Mouse (Mus musculus): ENCODE measurements around the gene Lrig2. TPM values are rescaled to one million over a fixed set of nuclear protein-coding genes. Genes with fewer than 3 reads are reported as not detected.

The Lrig2 gene
- total RNA-seq, 1 experiment = 21.7 TPM

- no peak for TF ChIP-seq ZNF384 (IDR thresholded peaks at IDR 0.05; ENCODE audit: low read depth, low read length)
- TF ChIP-seq ZC3H11A (IDR thresholded peaks at IDR 0.05; ENCODE audit: borderline replicate concordance, low read depth, low read length) = no peak
- no peak for TF ChIP-seq CHD2 (IDR thresholded peaks at IDR 0.05; ENCODE audit: low read depth, low read length)
- no peak for TF ChIP-seq HCFC1 (IDR thresholded peaks at IDR 0.05; ENCODE audit: borderline replicate concordance, insufficient read depth, low read length)
- no peak for TF ChIP-seq MAFK (IDR thresholded peaks at IDR 0.05; ENCODE audit: insufficient read depth, low read depth, low read length)
- Histone ChIP-seq H3K27ac (ENCODE audit: insufficient read depth, low read depth, low read length, poor library complexity, severe bottlenecking) (peak overlapping the region; percentile 10; the same call in 1 of the 2 replicates), H3K36me3 (ENCODE audit: control insufficient read depth, insufficient read depth, low read length, poor library complexity, severe bottlenecking) (no peaks in the 10 kb centered on the region), H3K4me3 (ENCODE audit: insufficient read depth in 1 of 2, low read depth in 1 of 2, low read length in 2 of 2, poor library complexity in 1 of 2, severe bottlenecking in 1 of 2) (no peak overlapping the region), H3K9ac (ENCODE audit: insufficient read depth, low read depth, low read length, poor library complexity, severe bottlenecking) (no peak overlapping the region), H3K4me1 (ENCODE audit: control insufficient read depth in 2 of 2, insufficient read depth in 2 of 2, low read length in 2 of 2, poor library complexity in 1 of 2) (no peaks in the 10 kb centered on the region), H3K9me3 (ENCODE audit: control insufficient read depth, insufficient read depth, low read depth, low read length) (no peaks in the 10 kb centered on the region)
- DNase-seq (ENCODE audit: low read depth, low spot score) = no peak
- in situ Hi-C loops (cut with MboI; ENCODE audit: low sequenced_read_pairs in 2 of 2, unreplicated experiment in 2 of 2) = loop anchor here (10.0 to 25.0 kb wide), 2 partner anchors 166 to 169 kb away; no protein-coding TSS in a partner anchor
Observed at GRCm38 (mm10) chr3:104518411-104518810, 6.7 kb upstream of the Lrig2 start.

GRCm38 (mm10) chr3:104517161-104517560 lies 5.4 kb upstream of the Lrig2 start:
- in situ Hi-C loops (cut with MboI; ENCODE audit: low sequenced_read_pairs in 2 of 2, unreplicated experiment in 2 of 2) = loop anchor here (10.0 to 25.0 kb wide), 2 partner anchors 168 to 170 kb away; no protein-coding TSS in a partner anchor
- H3K4me3 ChIP-seq (ENCODE audit: insufficient read depth in 1 of 2, low read depth in 1 of 2, low read length in 2 of 2, poor library complexity in 1 of 2, severe bottlenecking in 1 of 2) = no peak overlapping the region
- H3K9ac ChIP-seq (ENCODE audit: insufficient read depth, low read depth, low read length, poor library complexity, severe bottlenecking) = no peak overlapping the region
- H3K36me3 ChIP-seq (ENCODE audit: control insufficient read depth, insufficient read depth, low read length, poor library complexity, severe bottlenecking) = no peaks in the 10 kb centered on the region
- no peak for DNase-seq (ENCODE audit: low read depth, low spot score)
- TF ChIP-seq HCFC1 (IDR thresholded peaks at IDR 0.05; ENCODE audit: borderline replicate concordance, insufficient read depth, low read length) (no peak), ZC3H11A (IDR thresholded peaks at IDR 0.05; ENCODE audit: borderline replicate concordance, low read depth, low read length) (peak; percentile 46; the same call in 1 of the 2 replicates), ZNF384 (IDR thresholded peaks at IDR 0.05; ENCODE audit: low read depth, low read length) (peak; percentile 49; the same call in 1 of the 2 replicates)
- no peak overlapping the region for H3K27ac ChIP-seq (ENCODE audit: insufficient read depth, low read depth, low read length, poor library complexity, severe bottlenecking)
- no peaks in the 10 kb centered on the region for H3K9me3 ChIP-seq (ENCODE audit: control insufficient read depth, insufficient read depth, low read depth, low read length)
- H3K4me1 ChIP-seq (ENCODE audit: control insufficient read depth in 2 of 2, insufficient read depth in 2 of 2, low read length in 2 of 2, poor library complexity in 1 of 2) = no peaks in the 10 kb centered on the region

DNA sequence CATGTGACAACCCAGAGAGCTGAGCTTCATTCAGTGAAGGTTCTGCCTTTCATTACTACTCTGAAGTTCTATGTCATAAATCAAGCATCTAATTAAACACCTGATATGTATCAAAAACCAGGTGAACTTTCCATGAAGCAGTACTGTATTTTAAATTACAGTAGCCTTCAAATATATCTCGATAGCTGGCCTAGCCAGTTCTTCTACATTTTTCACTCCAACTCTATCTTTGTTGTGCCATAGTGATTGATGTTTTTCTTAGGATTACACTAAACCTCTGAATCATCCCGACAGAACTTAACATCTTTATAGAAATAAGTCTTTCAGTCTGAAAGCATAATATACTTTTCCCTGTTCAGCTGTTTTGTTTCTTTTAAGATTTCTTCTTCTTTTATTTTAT lies 2.8 kb upstream of the Lrig2 start:
- no peak for DNase-seq (ENCODE audit: low read depth, low spot score)
- Histone ChIP-seq H3K9me3 (ENCODE audit: control insufficient read depth, insufficient read depth, low read depth, low read length) (no peaks in the 10 kb centered on the region), H3K9ac (ENCODE audit: insufficient read depth, low read depth, low read length, poor library complexity, severe bottlenecking) (no peak overlapping the region), H3K36me3 (ENCODE audit: control insufficient read depth, insufficient read depth, low read length, poor library complexity, severe bottlenecking) (no peaks in the 10 kb centered on the region), H3K27ac (ENCODE audit: insufficient read depth, low read depth, low read length, poor library complexity, severe bottlenecking) (no peak overlapping the region), H3K4me3 (ENCODE audit: insufficient read depth in 1 of 2, low read depth in 1 of 2, low read length in 2 of 2, poor library complexity in 1 of 2, severe bottlenecking in 1 of 2) (no peak overlapping the region), H3K4me1 (ENCODE audit: control insufficient read depth in 2 of 2, insufficient read depth in 2 of 2, low read length in 2 of 2, poor library complexity in 1 of 2) (no peaks in the 10 kb centered on the region)
- in situ Hi-C loops (cut with MboI; ENCODE audit: low sequenced_read_pairs in 2 of 2, unreplicated experiment in 2 of 2) = loop anchor here (10.0 to 25.0 kb wide), 2 partner anchors 170 to 173 kb away; no protein-coding TSS in a partner anchor
- TF ChIP-seq CHD2 (IDR thresholded peaks at IDR 0.05; ENCODE audit: low read depth, low read length) = no peak
- TF ChIP-seq ZNF384 (IDR thresholded peaks at IDR 0.05; ENCODE audit: low read depth, low read length) = no peak
- TF ChIP-seq HCFC1 (IDR thresholded peaks at IDR 0.05; ENCODE audit: borderline replicate concordance, insufficient read depth, low read length) = no peak
- TF ChIP-seq MAFK (IDR thresholded peaks at IDR 0.05; ENCODE audit: insufficient read depth, low read depth, low read length) = no peak
- TF ChIP-seq ZC3H11A (IDR thresholded peaks at IDR 0.05; ENCODE audit: borderline replicate concordance, low read depth, low read length) = no peak

DNA sequence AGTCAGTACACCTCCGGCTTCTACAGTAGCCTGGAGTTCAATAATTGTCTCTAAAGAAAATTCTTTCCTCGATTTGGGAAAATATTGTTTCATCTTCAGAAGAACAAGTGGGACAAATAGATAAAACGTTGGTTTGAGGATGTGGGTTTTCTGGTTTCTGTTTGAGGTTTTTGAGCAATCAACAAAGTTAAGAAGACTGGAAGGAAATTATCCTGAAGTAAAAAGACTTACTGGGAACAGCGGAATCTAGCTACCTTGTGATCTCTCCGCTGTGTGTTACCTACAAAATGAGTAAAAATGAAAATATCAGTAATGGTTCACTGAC lies 668 bp upstream of the Lrig2 start:
- Histone ChIP-seq H3K9ac (ENCODE audit: insufficient read depth, low read depth, low read length, poor library complexity, severe bottlenecking) (no peak overlapping the region), H3K36me3 (ENCODE audit: control insufficient read depth, insufficient read depth, low read length, poor library complexity, severe bottlenecking) (no peaks in the 10 kb centered on the region), H3K4me1 (ENCODE audit: control insufficient read depth in 2 of 2, insufficient read depth in 2 of 2, low read length in 2 of 2, poor library complexity in 1 of 2) (no peaks in the 10 kb centered on the region), H3K9me3 (ENCODE audit: control insufficient read depth, insufficient read depth, low read depth, low read length) (no peaks in the 10 kb centered on the region), H3K4me3 (ENCODE audit: insufficient read depth in 1 of 2, low read depth in 1 of 2, low read length in 2 of 2, poor library complexity in 1 of 2, severe bottlenecking in 1 of 2) (peak overlapping the region; percentile 59 to 80), H3K27ac (ENCODE audit: insufficient read depth, low read depth, low read length, poor library complexity, severe bottlenecking) (no peak overlapping the region)
- DNase-seq (ENCODE audit: low read depth, low spot score) = no peak
- no peak for TF ChIP-seq HCFC1 (IDR thresholded peaks at IDR 0.05; ENCODE audit: borderline replicate concordance, insufficient read depth, low read length)
- no peak for TF ChIP-seq MAFK (IDR thresholded peaks at IDR 0.05; ENCODE audit: insufficient read depth, low read depth, low read length)
- no peak for TF ChIP-seq ZNF384 (IDR thresholded peaks at IDR 0.05; ENCODE audit: low read depth, low read length)
- no peak for TF ChIP-seq ZC3H11A (IDR thresholded peaks at IDR 0.05; ENCODE audit: borderline replicate concordance, low read depth, low read length)
- TF ChIP-seq CHD2 (IDR thresholded peaks at IDR 0.05; ENCODE audit: low read depth, low read length) = no peak
- in situ Hi-C loops (cut with MboI; ENCODE audit: low sequenced_read_pairs in 2 of 2, unreplicated experiment in 2 of 2) = loop anchor here (10.0 to 25.0 kb wide), 2 partner anchors 172 to 175 kb away; no protein-coding TSS in a partner anchor
